Mouse (Mus musculus) stomach, postnatal 0 days (tissue): Measurements from ENCODE around the gene Osbp.

Experiments used
- CTCF ChIP-seq: IDR thresholded peaks from 2 replicates; pipeline ENCODE4 v1.5.1; 2016; ENCODE audit warnings: antibody characterized with exemption, low read depth, mild to moderate bottlenecking, moderate library complexity
- EP300 ChIP-seq: optimal IDR thresholded peaks from 2 replicates; pipeline ENCODE3; 2016; ENCODE audit warnings: antibody characterized with exemption

DNA sequence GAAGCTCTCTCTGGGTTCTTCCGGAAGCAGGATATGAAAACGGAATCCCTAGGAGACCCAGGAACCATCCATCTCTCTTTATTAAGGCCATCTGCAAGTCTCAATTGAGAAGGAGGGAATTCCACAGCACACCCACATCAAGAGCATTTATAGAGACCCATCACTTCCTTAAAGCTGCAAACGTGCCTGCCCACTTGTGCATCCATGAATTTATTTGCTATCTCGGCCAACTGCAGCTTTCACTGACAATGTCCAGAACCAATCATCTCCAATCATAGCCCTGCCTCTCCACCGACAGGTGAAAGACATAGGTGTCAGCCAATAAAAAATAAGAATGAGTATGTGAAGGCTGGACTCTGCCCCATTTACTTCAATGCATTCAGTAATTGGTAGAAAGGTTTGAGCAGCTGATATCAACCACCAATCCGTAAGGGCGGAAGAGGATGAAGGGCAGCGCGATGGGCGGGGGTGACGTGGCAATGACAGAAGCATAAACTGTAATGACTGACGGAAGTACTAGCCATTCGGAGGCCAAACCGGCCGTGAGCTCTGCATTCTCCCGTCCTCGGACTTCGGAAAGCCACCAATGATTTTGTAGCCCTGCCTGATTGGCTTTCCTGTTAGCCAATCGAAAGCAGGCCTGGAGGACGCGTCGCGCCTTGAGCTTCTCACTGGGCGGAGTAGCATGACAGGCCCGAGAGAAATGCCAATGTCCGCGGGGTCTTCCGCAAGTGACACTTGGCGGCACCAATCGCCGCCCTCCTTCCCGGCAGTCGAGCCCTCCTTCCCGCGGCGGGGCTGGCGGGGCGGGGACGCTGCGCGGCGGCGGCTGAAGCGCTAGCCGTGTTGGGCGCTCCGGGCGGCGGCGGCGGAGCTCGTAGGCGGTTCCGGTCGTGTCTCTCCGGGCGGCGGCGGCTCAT lies at the start of gene Osbp:
- peak; percentile 30 for TF ChIP-seq EP300
- TF ChIP-seq CTCF = no peak
